Mouse (Mus musculus): ENCODE measurements around the gene Il27. TPM values are rescaled to one million over a fixed set of nuclear protein-coding genes. Genes with fewer than 3 reads are reported as not detected.

Gene Il27
- polyA plus RNA-seq, 1 experiment from 2014 or later = not detected

GRCm38 (mm10) chr7:126625369-126625768 is 30.6 kb upstream of the Il27 start:
- no peaks in the 10 kb centered on the region for H3K36me3 ChIP-seq
- ATAC-seq (ENCODE audit: low FRiP score, low read depth) = no peak
- no peaks in the 10 kb centered on the region for H3K27me3 ChIP-seq (replicated peaks)
- H3K4me1 ChIP-seq = 0 out of 2 replicates have a peak, but pooled peaks cover 4% of the 10 kb centered on the region
- no peaks in the 10 kb centered on the region for H3K9me3 ChIP-seq
- 51% methylated on average over 6 of the region's 6 CpGs for WGBS
- H3K9ac ChIP-seq = no peak overlapping the region
- H3K4me2 ChIP-seq (replicated peaks) = no peak overlapping the region
- H3K4me3 ChIP-seq = no peak overlapping the region
- H3K27ac ChIP-seq = no peak overlapping the region

- Histone ChIP-seq H3K9ac (no peak overlapping the region), H3K36me3 (no peaks in the 10 kb centered on the region), H3K4me1 (0 out of 2 replicates have a peak, but pooled peaks cover 4% of the 10 kb centered on the region), H3K27ac (no peak overlapping the region), H3K4me2 (replicated peaks) (no peak overlapping the region), H3K9me3 (no peaks in the 10 kb centered on the region), H3K4me3 (no peak overlapping the region), H3K27me3 (replicated peaks) (no peaks in the 10 kb centered on the region)
- no peak for ATAC-seq (ENCODE audit: low FRiP score, low read depth)
- WGBS = 77% methylated on average over 16 of the region's 16 CpGs
Measured at GRCm38 (mm10) chr7:126624774-126625173, 30.0 kb upstream of the Il27 start.

- H3K9ac ChIP-seq = no peak overlapping the region
- ATAC-seq (ENCODE audit: low FRiP score, low read depth) = no peak
- H3K4me1 ChIP-seq = 0 out of 2 replicates have a peak, but pooled peaks cover 4% of the 10 kb centered on the region
- no peak overlapping the region for H3K4me3 ChIP-seq
- WGBS = 89% methylated on average over 1 of the region's 1 CpGs
- no peak overlapping the region for H3K4me2 ChIP-seq (replicated peaks)
- no peaks in the 10 kb centered on the region for H3K9me3 ChIP-seq
- H3K27me3 ChIP-seq (replicated peaks) = no peaks in the 10 kb centered on the region
- no peak overlapping the region for H3K27ac ChIP-seq
- no peaks in the 10 kb centered on the region for H3K36me3 ChIP-seq
Measured at GRCm38 (mm10) chr7:126623381-126623780, 28.6 kb upstream of the Il27 start.

GRCm38 (mm10) chr7:126621452-126622359 is 27.0 kb upstream of the Il27 start:
- Histone ChIP-seq H3K27ac (no peak overlapping the region), H3K36me3 (no peaks in the 10 kb centered on the region), H3K4me3 (no peak overlapping the region), H3K9ac (no peak overlapping the region), H3K27me3 (replicated peaks) (no peaks in the 10 kb centered on the region), H3K4me1 (0 out of 2 replicates have a peak, but pooled peaks cover 4% of the 10 kb centered on the region), H3K4me2 (replicated peaks) (no peak overlapping the region), H3K9me3 (no peaks in the 10 kb centered on the region)
- WGBS = 85% methylated on average over 9 of the region's 9 CpGs
- ATAC-seq (ENCODE audit: low FRiP score, low read depth) = no peak

GRCm38 (mm10) chr7:126619559-126620275 is 25.0 kb upstream of the Il27 start:
- Histone ChIP-seq H3K4me1 (0 out of 2 replicates have a peak, but pooled peaks cover 4% of the 10 kb centered on the region), H3K4me2 (replicated peaks) (no peak overlapping the region), H3K4me3 (no peak overlapping the region), H3K36me3 (no peaks in the 10 kb centered on the region), H3K9me3 (no peaks in the 10 kb centered on the region), H3K27ac (no peak overlapping the region), H3K9ac (no peak overlapping the region), H3K27me3 (replicated peaks) (no peaks in the 10 kb centered on the region)
- no peak for ATAC-seq (ENCODE audit: low FRiP score, low read depth)
- WGBS = 79% methylated on average over 10 of the region's 10 CpGs

- H3K9me3 ChIP-seq = no peaks in the 10 kb centered on the region
- ATAC-seq (ENCODE audit: low FRiP score, low read depth) = no peak
- no peak overlapping the region for H3K27ac ChIP-seq
- 73% methylated on average over 3 of the region's 3 CpGs for WGBS
- H3K9ac ChIP-seq = no peak overlapping the region
- H3K4me1 ChIP-seq = no peaks in the 10 kb centered on the region
- H3K36me3 ChIP-seq = no peaks in the 10 kb centered on the region
- no peak overlapping the region for H3K4me2 ChIP-seq (replicated peaks)
- no peak overlapping the region for H3K4me3 ChIP-seq
- H3K27me3 ChIP-seq (replicated peaks) = no peaks in the 10 kb centered on the region
Measured at GRCm38 (mm10) chr7:126616707-126617106, 22.0 kb upstream of the Il27 start.

GRCm38 (mm10) chr7:126612736-126613135 is 18.0 kb upstream of the Il27 start:
- ATAC-seq (ENCODE audit: low FRiP score, low read depth) = no peak
- H3K9ac ChIP-seq = no peak overlapping the region
- H3K4me3 ChIP-seq = no peak overlapping the region
- H3K27me3 ChIP-seq (replicated peaks) = no peaks in the 10 kb centered on the region
- no peaks in the 10 kb centered on the region for H3K36me3 ChIP-seq
- no peaks in the 10 kb centered on the region for H3K4me1 ChIP-seq
- H3K9me3 ChIP-seq = no peaks in the 10 kb centered on the region
- H3K4me2 ChIP-seq (replicated peaks) = no peak overlapping the region
- H3K27ac ChIP-seq = no peak overlapping the region
- 71% methylated on average over 3 of the region's 3 CpGs for WGBS

GRCm38 (mm10) chr7:126607796-126608195 is 13.1 kb upstream of the Il27 start:
- 80% methylated on average over 5 of the region's 5 CpGs for WGBS
- H3K9me3 ChIP-seq = no peaks in the 10 kb centered on the region
- no peaks in the 10 kb centered on the region for H3K27me3 ChIP-seq (replicated peaks)
- no peak overlapping the region for H3K27ac ChIP-seq
- H3K4me2 ChIP-seq (replicated peaks) = no peak overlapping the region
- H3K4me3 ChIP-seq = no peak overlapping the region
- H3K4me1 ChIP-seq = no peaks in the 10 kb centered on the region
- H3K36me3 ChIP-seq = no peaks in the 10 kb centered on the region
- ATAC-seq (ENCODE audit: low FRiP score, low read depth) = no peak
- H3K9ac ChIP-seq = no peak overlapping the region

- Histone ChIP-seq H3K9me3 (no peaks in the 10 kb centered on the region), H3K9ac (no peak overlapping the region), H3K4me2 (replicated peaks) (no peak overlapping the region), H3K4me1 (no peaks in the 10 kb centered on the region), H3K27me3 (replicated peaks) (no peaks in the 10 kb centered on the region), H3K4me3 (no peak overlapping the region), H3K27ac (no peak overlapping the region), H3K36me3 (no peaks in the 10 kb centered on the region)
- no peak for ATAC-seq (ENCODE audit: low FRiP score, low read depth)
- 76% methylated on average over 3 of the region's 3 CpGs for WGBS
Measured at GRCm38 (mm10) chr7:126607064-126607463, 12.3 kb upstream of the Il27 start.

- Histone ChIP-seq H3K9me3 (no peaks in the 10 kb centered on the region), H3K4me1 (no peaks in the 10 kb centered on the region), H3K36me3 (no peaks in the 10 kb centered on the region), H3K9ac (no peak overlapping the region), H3K27ac (no peak overlapping the region), H3K27me3 (replicated peaks) (no peaks in the 10 kb centered on the region), H3K4me2 (replicated peaks) (no peak overlapping the region), H3K4me3 (no peak overlapping the region)
- ATAC-seq (ENCODE audit: low FRiP score, low read depth) = no peak
- 74% methylated on average over 5 of the region's 5 CpGs for WGBS
Measured at GRCm38 (mm10) chr7:126606611-126607010, 11.9 kb upstream of the Il27 start.

- no peak for ATAC-seq (ENCODE audit: low FRiP score, low read depth)
- 85% methylated on average over 3 of the region's 3 CpGs for WGBS
- Histone ChIP-seq H3K27me3 (replicated peaks) (no peaks in the 10 kb centered on the region), H3K36me3 (no peaks in the 10 kb centered on the region), H3K4me1 (no peaks in the 10 kb centered on the region), H3K9me3 (no peaks in the 10 kb centered on the region), H3K9ac (no peak overlapping the region), H3K4me3 (no peak overlapping the region), H3K4me2 (replicated peaks) (no peak overlapping the region), H3K27ac (no peak overlapping the region)
Measured at GRCm38 (mm10) chr7:126602650-126603049, 7.9 kb upstream of the Il27 start.

GRCm38 (mm10) chr7:126601896-126602295 is 7.2 kb upstream of the Il27 start:
- no peaks in the 10 kb centered on the region for H3K9me3 ChIP-seq
- no peak overlapping the region for H3K27ac ChIP-seq
- no peak overlapping the region for H3K4me3 ChIP-seq
- no peaks in the 10 kb centered on the region for H3K36me3 ChIP-seq
- 40% methylated on average over 4 of the region's 5 CpGs for WGBS
- 0 out of 2 replicates have a peak overlapping the region, but pooled peaks have one; percentile 26 for H3K9ac ChIP-seq
- H3K27me3 ChIP-seq (replicated peaks) = no peaks in the 10 kb centered on the region
- H3K4me1 ChIP-seq = no peaks in the 10 kb centered on the region
- ATAC-seq (ENCODE audit: low FRiP score, low read depth) = no peak
- no peak overlapping the region for H3K4me2 ChIP-seq (replicated peaks)

Data from neural tube, embryonic 12.5 days (tissue).